Mouse (Mus musculus) G1E (cell line): ENCODE measurements around the gene Taf8.

Source experiments
- CTCF ChIP-seq: IDR thresholded peaks from 2 replicates; pipeline ENCODE4 v1.5.1; 2012; ENCODE audit warnings: low read depth, low read length, inconsistent platforms, mixed read lengths
- GATA1 ChIP-seq: IDR thresholded peaks from 2 replicates; pipeline ENCODE4 v1.6.1; 2012; ENCODE audit warnings: borderline replicate concordance, low read length, inconsistent platforms, mixed read lengths
- GATA2 ChIP-seq: IDR thresholded peaks from 2 replicates; pipeline ENCODE4 v1.6.1; 2012; ENCODE audit warnings: low read depth, low read length, inconsistent platforms, borderline replicate concordance
- POLR2AphosphoS5 ChIP-seq: IDR thresholded peaks from 2 replicates; pipeline ENCODE4 v1.6.1; 2012; ENCODE audit warnings: low read depth, low read length, inconsistent platforms; ENCODE audit not compliant: insufficient replicate concordance
- TAL1 ChIP-seq: conservative IDR thresholded peaks from 2 replicates; pipeline ENCODE4 v1.6.1; 2012; ENCODE audit warnings: low read depth, low read length, inconsistent platforms, mixed read lengths

GRCm38 (mm10) chr17:47532364-47532763 lies 30.3 kb upstream of the Taf8 start:
- TF ChIP-seq CTCF: no peak
- TF ChIP-seq GATA1: no peak
- TF ChIP-seq TAL1: no peak
- no peak for TF ChIP-seq GATA2
- TF ChIP-seq POLR2AphosphoS5: no peak
